Mouse (Mus musculus): Measurements from ENCODE around the gene Prkar1a.

DNA sequence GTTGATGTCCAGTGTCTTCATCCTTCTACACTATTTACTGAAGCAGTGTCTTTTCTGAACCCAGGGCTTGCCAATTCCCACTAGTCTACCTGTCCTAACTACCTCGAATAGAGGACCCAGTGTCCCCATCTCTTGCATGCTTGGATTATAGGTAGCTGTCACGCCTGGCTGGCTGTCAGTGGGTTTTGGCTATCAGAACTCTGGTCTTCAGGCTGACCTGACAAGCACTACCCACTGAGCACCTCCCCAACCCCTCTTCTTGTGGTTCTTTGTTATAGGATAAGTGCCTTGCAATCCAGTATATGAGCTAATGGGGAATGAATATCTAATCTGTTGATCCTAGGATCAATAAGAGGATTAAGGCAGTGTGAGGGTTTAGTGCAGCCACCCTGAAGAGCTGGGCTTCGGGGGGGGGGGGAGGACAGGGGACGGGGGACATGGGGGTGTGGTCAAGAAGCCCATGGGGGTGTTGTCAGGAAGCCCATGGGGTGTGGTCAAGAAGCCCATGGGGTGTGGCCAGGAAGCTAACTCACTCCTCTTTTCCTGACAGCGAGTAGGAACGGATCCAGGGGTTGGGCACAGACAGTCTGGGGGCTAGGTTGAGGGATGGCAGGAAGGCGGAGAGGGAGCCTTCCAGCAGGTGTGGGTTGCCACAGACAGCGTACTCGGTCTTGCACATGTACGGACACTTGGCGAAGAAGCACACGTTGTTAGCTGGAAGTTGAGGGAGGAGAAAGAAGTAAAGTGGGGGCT, 27.6 kb downstream of the Prkar1a start:
- no peak for TF ChIP-seq CTCF (IDR thresholded peaks at IDR 0.05; ENCODE audit: low read depth)
- no peak for TF ChIP-seq EP300 (IDR thresholded peaks at IDR 0.05; ENCODE audit: low read depth)
